Mouse (Mus musculus): Measurements from ENCODE around the gene Abi1.
"Not testable (repeated sequence)": the region's sequence is repeated elsewhere in the genome, so short reads cannot be mapped to it uniquely, and the experiment has no call there.

The Abi1 gene

DNA sequence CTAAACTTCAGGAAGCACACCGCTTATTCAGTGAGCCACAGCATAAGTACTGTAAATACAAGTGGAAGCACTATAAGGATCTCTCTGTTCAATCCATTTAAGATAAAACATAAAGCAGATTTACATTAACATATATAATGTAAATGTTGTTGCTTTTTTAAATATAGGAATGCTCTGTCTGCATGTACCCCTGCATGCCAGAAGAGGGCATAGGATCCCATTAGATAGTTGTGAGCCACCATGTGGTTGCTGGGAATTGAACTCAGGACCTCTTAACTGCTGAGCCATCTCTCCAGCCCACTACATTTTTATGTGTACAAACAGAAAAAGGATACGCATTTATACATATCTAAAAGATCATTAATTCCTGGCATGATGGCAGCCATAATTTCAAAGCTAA is 78.4 kb downstream of the Abi1 start:
- no peak for DNase-seq (ENCODE audit: low spot score)

DNA sequence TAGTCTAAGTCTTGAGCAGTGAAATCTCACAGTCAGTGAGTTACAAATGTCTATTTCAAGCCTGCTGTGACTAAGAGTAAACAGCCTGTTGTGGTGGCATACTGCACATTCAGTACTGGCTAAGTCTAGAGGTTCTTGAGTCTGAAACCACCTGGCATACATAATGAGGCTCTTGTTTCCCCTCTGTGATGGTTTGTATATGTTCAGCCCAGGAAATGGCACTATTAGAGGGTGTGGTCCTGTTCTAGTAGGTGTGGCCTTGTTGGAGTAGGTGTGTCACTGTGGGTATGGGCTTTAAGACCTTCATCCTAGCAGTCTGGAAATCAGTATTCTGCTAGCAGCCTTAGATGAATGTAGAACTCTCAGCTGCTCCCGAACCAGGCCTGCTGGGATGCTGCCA is 82.6 kb downstream of the Abi1 start:
- no peak for DNase-seq (ENCODE audit: low spot score)

DNA sequence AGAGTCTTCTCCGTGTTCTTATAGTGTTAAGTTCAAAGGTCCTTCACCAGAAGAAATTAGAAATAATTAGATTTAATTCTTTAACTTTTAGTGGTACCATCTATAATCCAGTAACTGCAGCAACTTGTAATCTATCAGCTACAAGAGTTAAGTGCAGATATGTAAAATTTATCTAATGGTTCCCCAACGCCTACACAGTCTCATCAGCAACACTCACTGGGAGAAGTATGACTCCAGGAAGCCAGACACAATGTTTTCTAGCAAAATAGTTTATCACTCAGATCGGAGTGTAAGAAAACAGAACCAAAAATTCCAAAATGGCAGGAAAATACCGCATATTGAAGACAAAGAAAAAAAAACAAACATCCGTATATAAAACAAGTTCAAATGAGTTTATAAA is 84.1 kb downstream of the Abi1 start:
- no peak for DNase-seq (ENCODE audit: low spot score)

DNA sequence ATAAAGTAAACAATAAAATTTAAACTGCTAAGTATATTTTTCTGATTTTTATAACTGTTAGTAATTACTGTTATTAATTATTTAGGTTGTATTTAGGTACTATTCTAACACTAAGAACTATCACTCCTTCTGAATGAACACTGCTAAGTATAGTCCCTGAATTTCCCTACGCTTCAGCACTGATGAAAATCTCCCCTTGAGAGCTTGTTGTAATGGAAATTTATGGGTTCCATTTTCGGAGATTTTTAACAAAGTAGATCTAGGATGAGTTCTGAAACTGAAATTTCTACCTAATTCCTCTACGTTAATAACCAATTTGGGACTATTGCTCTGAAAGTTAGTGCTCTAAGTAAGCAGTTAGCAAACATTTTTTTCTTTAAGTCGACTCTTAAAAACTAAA is 85.8 kb downstream of the Abi1 start:
- DNase-seq (ENCODE audit: low spot score), result no peak

DNA sequence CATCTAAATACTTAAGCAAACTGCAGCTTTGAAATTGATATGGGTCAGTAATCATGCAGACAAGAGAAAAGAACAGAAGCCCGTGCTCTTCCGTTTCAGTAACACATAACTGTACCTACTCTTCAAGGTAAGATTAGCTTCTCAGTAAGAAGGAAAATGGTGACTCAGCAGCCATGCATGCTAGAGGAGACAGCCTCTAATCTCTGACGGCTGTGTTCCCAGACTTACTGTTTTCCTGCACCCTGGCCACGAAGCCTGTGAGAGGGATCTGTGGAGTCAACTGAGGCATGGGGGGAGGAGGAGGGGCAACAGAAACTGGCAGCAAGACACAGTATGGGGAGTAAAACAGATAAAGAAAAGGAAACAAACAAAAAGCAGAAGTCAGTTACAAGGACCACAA is 90.1 kb downstream of the Abi1 start:
- DNase-seq (ENCODE audit: low spot score), result no peak

DNA sequence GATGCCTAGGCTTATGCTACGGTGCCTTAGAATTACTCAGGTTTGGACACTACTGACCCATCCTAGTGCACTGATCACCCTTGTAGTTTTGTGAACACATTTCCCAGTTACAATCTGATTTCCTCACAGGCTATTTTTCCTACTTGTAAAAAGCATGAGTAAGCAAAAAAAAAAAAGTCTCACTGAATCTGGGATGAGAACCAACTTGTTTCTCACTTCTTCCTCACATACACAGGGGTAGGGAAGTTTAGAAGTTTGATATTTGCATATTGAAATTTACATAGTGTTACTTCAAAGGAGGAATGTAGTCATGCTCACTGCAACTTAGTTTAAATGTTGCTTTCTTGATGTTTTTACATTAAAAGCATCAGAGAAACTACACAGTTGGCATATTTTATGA is 106.5 kb downstream of the Abi1 start:
- no peak for DNase-seq (ENCODE audit: low spot score)

DNA sequence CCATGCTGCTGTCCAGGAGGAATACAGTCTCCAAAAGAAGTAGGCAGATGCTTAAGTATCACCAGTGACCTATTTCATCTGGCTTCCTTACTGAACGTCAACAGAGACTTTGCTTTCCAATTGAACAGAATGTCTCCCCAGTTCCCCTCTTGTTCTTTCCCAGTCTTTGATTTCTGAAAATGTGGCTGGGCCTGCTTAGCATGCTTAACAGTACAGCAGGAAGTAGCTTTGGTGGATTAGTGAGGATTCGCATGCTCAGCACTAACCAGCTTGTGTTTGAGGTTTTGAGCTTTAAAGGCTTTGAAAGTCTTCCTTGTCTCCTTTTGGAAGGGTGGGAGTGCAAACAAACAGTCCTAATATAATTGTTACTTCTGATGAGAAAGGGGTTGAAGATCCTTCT is 111.8 kb downstream of the Abi1 start:
- DNase-seq (ENCODE audit: low spot score), result no peak

DNA sequence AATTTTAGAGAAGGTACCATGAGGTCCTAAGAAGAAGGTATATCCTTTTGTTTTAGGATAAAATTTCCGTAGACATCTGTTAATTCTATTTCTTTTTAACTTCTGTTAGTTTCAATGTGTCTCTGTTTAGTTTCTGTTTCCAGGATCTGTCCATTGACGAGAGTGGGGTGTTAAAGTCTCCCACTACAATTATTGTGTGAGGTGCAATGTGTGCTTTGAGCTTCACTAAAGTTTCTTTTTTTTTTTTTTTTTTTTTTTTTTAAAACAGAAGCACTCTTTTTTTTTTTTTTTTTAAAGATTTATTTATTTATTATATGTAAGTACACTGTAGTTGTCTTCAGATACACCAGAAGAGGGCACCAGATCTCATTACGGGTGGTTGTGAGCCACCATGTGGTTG is 114.1 kb downstream of the Abi1 start:
- not testable (repeated sequence) for DNase-seq (ENCODE audit: low spot score)

DNA sequence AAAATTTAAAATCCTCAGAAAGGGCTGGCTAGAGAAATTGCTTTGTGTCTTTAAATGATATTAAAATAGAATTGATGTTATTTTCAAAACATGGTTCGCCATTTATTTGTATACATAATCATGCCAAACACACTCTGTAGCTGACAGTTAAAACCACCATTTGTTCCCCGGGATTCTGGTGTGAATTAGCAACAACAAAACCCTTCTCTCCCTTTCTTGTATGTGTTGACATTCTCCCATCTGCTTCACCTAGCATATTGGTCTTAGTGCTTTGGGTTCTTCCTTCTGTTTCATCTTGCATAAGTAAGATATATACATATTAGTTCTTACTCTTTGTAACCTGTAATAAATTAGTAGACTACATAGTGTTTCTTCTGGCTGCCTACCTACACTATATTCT is 121.4 kb downstream of the Abi1 start:
- DNase-seq (ENCODE audit: low spot score), result no peak

DNA sequence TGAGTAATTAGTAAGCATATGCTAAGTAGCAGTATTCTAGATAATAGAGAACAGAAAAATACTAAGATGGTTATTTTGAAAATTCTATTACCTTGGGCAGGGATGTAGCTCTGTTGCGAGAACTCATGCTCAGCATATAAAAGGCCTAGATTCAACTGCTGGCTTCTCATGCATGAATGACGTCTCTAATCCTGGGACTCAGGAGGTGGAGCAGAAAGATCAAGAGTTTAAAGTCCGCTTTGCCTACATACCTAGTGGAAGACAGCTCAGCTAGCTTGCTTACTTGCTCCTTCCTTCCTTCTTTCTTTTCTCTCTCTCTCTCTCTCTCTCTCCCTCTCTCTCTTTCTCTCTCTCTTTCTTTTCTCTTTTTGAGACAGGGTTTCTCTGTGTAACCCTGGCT is 125.6 kb downstream of the Abi1 start:
- no peak for DNase-seq (ENCODE audit: low spot score)

DNA sequence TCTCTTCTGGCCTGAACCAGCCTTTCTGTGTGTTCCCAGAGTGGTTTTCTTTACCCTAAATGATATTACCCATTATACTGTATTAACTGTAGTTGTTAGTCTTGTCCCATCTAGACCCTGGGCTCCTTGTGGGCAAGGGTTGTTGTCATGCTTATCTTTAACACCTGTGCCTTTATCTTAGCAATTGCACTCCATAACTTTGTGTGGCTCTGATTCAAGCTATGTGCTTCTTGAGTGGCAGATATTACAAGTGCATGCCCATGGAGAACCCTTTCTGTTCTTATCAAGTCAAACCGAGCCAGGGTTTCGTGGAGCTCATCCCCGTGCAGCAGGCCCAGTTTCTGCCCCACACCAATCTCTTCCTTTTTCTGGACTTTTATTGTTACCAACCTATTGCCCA is 136.1 kb downstream of the Abi1 start:
- no peak for DNase-seq (ENCODE audit: low spot score)

DNA sequence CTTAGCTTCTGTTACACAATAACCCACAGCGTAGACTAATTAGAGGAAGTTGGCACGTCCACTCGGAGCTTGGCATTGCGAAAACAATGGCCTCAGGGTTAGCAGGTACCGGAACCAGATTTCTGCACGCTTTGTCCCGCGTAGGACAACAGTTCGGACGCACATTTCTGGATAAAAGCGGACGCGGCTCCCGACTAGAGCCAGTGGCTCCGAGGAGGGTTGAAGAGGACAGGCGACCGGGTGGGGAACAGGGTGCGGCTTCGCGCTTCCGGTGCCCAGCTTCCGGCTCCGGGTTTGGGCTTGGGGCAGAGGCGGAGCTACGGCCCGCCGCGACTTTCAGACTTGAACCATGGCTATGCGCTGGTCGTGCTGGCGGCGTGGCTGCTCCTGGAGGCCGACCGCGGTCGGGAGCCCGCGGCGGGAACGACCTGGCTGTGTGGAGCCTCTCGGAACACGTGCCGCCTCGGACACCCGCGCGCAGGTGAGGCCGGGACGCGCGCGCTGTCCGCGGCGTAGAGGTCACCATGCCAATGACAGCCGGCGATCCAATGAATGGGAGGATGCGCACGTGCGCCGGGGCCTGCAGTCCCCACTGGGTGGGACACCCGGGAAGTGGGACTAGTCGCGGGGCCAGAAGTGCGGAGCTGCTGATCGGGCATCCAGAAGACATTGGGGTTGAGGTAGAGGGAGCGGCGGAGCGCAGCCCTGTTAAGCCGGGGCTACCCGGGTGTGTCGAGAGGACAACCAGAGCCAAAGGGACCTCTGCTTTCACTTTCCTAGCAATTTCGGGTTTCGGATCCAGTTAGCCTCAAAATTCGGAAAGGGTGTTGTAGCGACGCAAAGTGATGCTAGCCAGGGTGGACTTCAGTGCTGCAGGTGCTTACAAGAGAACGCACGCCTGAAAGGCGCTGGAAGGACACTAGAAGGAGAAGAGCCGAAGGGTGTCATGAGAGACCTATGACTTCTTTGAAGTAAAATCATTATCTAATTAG is 144.5 kb downstream of the Abi1 start, which contains the start of gene Pdss1:
Gene Pdss1, plus strand, starts transcription at position 241 of the 992 bp plus-strand sequence.
- DNase-seq (ENCODE audit: low spot score), result peak; percentile 90

DNA sequence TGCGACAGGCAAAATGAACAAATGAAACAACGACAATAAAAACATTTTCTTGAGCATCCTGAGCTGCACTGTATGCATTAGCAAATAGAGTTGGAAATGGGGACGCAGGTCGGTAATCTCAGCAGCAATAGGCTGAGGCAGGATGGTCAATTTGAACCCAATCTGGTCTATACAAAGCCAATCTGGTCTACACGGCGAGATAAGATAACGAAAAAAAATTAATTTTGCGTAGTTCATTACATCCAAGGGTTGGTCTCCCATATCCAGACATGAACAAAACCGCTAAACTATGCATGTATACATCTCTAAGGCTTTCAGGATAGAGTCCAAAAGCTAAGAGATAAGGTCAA is 145.1 kb downstream of the Abi1 start:
- no peak for DNase-seq (ENCODE audit: low spot score)
